Mouse (Mus musculus): ENCODE results near the gene Srl. TPM values are rescaled to one million over a fixed set of nuclear protein-coding genes. Genes with fewer than 3 reads are reported as not detected.
A peak's percentile ranks its signal among the peaks of the same experiment; 100 is the strongest.
"Not testable (repeated sequence)": the region's sequence is repeated elsewhere in the genome, so short reads cannot be mapped to it uniquely, and the experiment has no call there.

Gene Srl
- polyA plus RNA-seq (2015; fragmentation: Nextera tagmentation; extraction: Ambion mirVana): 36.8 and 81.2 TPM in 2 replicates

DNA sequence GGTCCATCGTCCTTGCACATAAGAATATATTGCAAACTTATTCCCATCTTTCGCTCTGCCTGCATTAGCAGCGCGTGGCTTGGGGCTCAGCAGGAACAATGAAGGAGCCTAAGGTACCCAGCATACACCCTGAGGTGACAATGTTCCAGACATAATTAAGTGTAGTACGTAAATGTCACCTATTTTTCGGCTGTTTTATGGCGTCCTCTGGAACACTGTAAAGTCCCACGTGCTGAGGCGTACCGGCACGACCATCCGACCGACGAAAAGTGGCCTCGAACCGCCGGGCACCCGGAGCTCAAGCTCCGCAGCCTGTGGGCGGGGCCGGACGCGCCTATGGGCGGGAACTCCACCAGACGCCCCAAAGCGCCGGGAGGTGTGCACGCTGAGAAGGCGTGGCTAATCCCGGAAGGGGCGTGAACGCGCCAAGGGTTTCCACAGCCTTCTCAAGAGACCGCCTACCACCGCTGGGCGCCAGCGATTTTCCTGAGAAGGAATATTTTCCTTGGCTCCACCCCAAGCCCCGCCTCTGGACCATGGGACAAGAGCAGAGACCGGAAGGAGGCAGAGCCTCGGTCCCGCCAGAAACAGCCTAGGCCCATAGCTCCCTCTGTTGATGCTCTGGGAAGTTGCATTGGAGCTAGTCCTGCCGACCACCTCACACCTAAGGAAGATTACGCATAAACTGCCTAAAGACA lies at the start of gene Srl:
Gene Srl (minus strand): TSS at position 316 of the 698 bp plus-strand sequence.
- Histone ChIP-seq H3K4me2 (peak within 1 kb of the TSS; percentile 45), H3K27ac (peak within 1 kb of the TSS; percentile 77), H3K27me3 (no peaks in the 10 kb centered on the region), H3K4me3 (peak within 1 kb of the TSS; percentile 51), H3K36me3 (peaks cover 22% of the 10 kb centered on the region), H3K4me1 (peaks cover 5% of the 10 kb centered on the region; the same call in 1 of the 2 replicates), H3K9ac (no peak within 1 kb of the TSS), H3K9me3 (no peaks in the 10 kb centered on the region)
- ATAC-seq (ENCODE audit: insufficient number of reproducible peaks, low FRiP score, low TSS enrichment, low read depth): peak; percentile 97
- 2% methylated on average over 43 of the region's 43 CpGs for WGBS

- no peak overlapping the region for H3K27ac ChIP-seq
- peaks cover 10% of the 10 kb centered on the region for H3K36me3 ChIP-seq
- no peak overlapping the region for H3K9ac ChIP-seq
- WGBS: 95% methylated on average over 9 of the region's 9 CpGs
- H3K9me3 ChIP-seq: no peaks in the 10 kb centered on the region
- H3K4me1 ChIP-seq: peaks cover 47% of the 10 kb centered on the region
- no peak for ATAC-seq (ENCODE audit: insufficient number of reproducible peaks, low FRiP score, low TSS enrichment, low read depth)
- no peak overlapping the region for H3K4me2 ChIP-seq
- H3K4me3 ChIP-seq: no peak overlapping the region
- H3K27me3 ChIP-seq: no peaks in the 10 kb centered on the region
These were observed 48.6 kb upstream of the Srl start for GRCm38 (mm10) chr16:4590236-4590635.

- Histone ChIP-seq H3K36me3 (peaks cover 10% of the 10 kb centered on the region), H3K27me3 (no peaks in the 10 kb centered on the region), H3K9me3 (no peaks in the 10 kb centered on the region), H3K4me2 (peak overlapping the region; percentile 60), H3K27ac (peak overlapping the region; percentile 92), H3K4me1 (peaks cover 32% of the 10 kb centered on the region), H3K9ac (no peak overlapping the region), H3K4me3 (peak overlapping the region; percentile 48; the same call in 1 of the 2 replicates)
- no peak for ATAC-seq (ENCODE audit: insufficient number of reproducible peaks, low FRiP score, low TSS enrichment, low read depth)
- 57% methylated on average over 5 of the region's 5 CpGs for WGBS
These were observed 46.0 kb upstream of the Srl start for GRCm38 (mm10) chr16:4587516-4588210.

DNA sequence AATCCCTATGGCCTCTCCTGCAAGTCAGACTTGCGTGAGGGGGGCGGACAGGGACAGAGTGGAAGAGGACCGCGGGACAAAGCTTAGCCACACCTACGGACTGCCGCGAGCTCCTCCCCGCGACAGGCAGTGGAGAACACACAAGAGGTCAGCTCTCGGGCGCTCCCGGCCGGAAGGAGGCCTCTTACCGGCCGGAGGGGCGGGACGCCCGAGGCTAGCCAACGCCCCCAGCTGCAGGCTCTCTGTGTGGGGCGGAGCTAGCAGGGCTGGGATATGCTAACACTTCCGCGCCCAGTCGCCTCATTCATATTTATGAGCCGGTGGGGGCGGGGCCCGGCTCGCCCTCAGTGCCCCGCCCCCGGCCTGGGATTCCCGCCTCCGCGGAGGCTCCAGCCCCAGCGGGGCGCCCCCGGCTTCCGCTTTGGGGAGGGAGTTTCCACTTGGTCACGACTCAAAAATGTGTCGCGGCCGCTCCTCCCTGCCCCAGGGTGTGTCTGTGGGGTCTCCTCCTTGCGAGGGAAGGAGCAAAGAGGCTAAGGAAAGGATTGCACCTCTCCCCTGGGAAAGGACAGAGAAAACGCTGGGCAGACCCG lies 45.0 kb upstream of the Srl start:
- peak overlapping the region; percentile 60 for H3K4me2 ChIP-seq
- peak overlapping the region; percentile 29; the same call in 1 of the 2 replicates for H3K9ac ChIP-seq
- peak overlapping the region; percentile 92 for H3K27ac ChIP-seq
- H3K4me3 ChIP-seq: peak overlapping the region; percentile 48
- H3K27me3 ChIP-seq: no peaks in the 10 kb centered on the region
- no peaks in the 10 kb centered on the region for H3K9me3 ChIP-seq
- peak; percentile 97 for ATAC-seq (ENCODE audit: insufficient number of reproducible peaks, low FRiP score, low TSS enrichment, low read depth)
- peaks cover 22% of the 10 kb centered on the region for H3K4me1 ChIP-seq
- WGBS: 1% methylated on average over 43 of the region's 43 CpGs
- peaks cover 10% of the 10 kb centered on the region for H3K36me3 ChIP-seq

- Histone ChIP-seq H3K36me3 (peaks cover 7% of the 10 kb centered on the region), H3K9ac (peak overlapping the region; percentile 29; the same call in 1 of the 2 replicates), H3K4me2 (peak overlapping the region; percentile 60), H3K4me3 (peak overlapping the region; percentile 48), H3K27me3 (no peaks in the 10 kb centered on the region), H3K9me3 (no peaks in the 10 kb centered on the region), H3K4me1 (peaks cover 22% of the 10 kb centered on the region), H3K27ac (peak overlapping the region; percentile 92)
- ATAC-seq (ENCODE audit: insufficient number of reproducible peaks, low FRiP score, low TSS enrichment, low read depth): peak; percentile 11; the same call in 1 of the 2 replicates
- WGBS: 8% methylated on average over 14 of the region's 14 CpGs
These were observed 44.3 kb upstream of the Srl start for GRCm38 (mm10) chr16:4585642-4586530.

DNA sequence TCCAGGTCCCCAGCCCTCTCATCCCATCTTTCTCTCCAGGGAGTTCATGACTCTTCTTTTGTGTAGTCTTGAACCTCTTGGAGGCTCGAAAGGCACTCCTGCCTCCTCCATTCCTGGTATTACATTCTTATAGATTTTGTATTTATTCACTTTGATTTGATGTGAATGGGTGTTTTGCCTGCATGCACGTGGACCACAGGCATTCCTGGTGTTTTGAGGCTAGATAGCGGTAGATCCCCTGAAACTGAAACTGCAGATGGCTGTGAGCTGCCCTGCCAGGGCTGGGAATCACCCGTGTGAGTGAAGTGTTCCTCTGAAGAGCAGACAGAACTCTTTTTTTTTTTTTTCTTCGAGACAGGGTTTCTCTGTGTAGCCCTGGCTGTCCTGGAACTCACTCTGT lies 42.8 kb upstream of the Srl start:
- WGBS: 75% methylated on average over 5 of the region's 5 CpGs
- H3K4me1 ChIP-seq: peaks cover 22% of the 10 kb centered on the region
- no peaks in the 10 kb centered on the region for H3K36me3 ChIP-seq
- H3K4me2 ChIP-seq: no peak overlapping the region
- no peak overlapping the region for H3K9ac ChIP-seq
- no peak overlapping the region for H3K4me3 ChIP-seq
- H3K27ac ChIP-seq: no peak overlapping the region
- no peaks in the 10 kb centered on the region for H3K9me3 ChIP-seq
- H3K27me3 ChIP-seq: no peaks in the 10 kb centered on the region
- no peak for ATAC-seq (ENCODE audit: insufficient number of reproducible peaks, low FRiP score, low TSS enrichment, low read depth)

- Histone ChIP-seq H3K4me3 (no peak overlapping the region), H3K27me3 (no peaks in the 10 kb centered on the region), H3K27ac (no peak overlapping the region), H3K4me1 (peaks cover 22% of the 10 kb centered on the region), H3K36me3 (no peaks in the 10 kb centered on the region), H3K9ac (no peak overlapping the region), H3K9me3 (no peaks in the 10 kb centered on the region), H3K4me2 (no peak overlapping the region)
- ATAC-seq (ENCODE audit: insufficient number of reproducible peaks, low FRiP score, low TSS enrichment, low read depth): no peak
- 81% methylated on average over 3 of the region's 3 CpGs for WGBS
These were observed 42.2 kb upstream of the Srl start for GRCm38 (mm10) chr16:4583807-4584206.

GRCm38 (mm10) chr16:4581179-4581578 lies 39.6 kb upstream of the Srl start:
- not testable (repeated sequence) for H3K27ac ChIP-seq; H3K36me3 ChIP-seq; H3K9ac ChIP-seq; H3K4me1 ChIP-seq; H3K9me3 ChIP-seq; H3K27me3 ChIP-seq; H3K4me2 ChIP-seq; H3K4me3 ChIP-seq; ATAC-seq (ENCODE audit: insufficient number of reproducible peaks, low FRiP score, low TSS enrichment, low read depth)
- 91% methylated on average over 3 of the region's 4 CpGs for WGBS

- 52% methylated on average over 7 of the region's 7 CpGs for WGBS
- no peaks in the 10 kb centered on the region for H3K36me3 ChIP-seq
- no peak for ATAC-seq (ENCODE audit: insufficient number of reproducible peaks, low FRiP score, low TSS enrichment, low read depth)
- no peaks in the 10 kb centered on the region for H3K27me3 ChIP-seq
- no peak overlapping the region for H3K4me2 ChIP-seq
- no peaks in the 10 kb centered on the region for H3K9me3 ChIP-seq
- no peak overlapping the region for H3K9ac ChIP-seq
- no peak overlapping the region for H3K4me3 ChIP-seq
- no peak overlapping the region for H3K27ac ChIP-seq
- 0 out of 2 replicates have a peak, but pooled peaks cover 5% of the 10 kb centered on the region for H3K4me1 ChIP-seq
These were observed 37.0 kb upstream of the Srl start for GRCm38 (mm10) chr16:4578630-4579029.

DNA sequence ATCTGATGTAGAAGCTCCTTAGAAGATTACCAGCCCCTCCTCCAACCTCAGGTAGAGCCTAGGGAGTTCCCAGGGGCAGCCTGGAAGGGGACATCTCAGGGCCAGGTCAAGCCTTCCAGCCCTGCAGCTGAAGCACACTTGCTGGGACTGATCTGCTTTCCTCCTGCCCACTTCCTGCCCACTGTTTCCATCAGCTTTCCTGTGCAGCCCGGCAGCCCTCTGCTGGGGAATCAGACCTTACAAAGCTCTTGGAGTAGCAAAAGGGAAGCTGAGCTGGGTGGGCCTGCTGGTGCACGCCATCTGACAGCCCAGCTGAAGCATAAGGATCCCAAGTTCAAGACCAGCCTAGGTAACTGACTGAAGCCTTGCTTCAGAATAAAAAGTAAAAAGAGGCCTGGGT lies 35.3 kb upstream of the Srl start:
- Histone ChIP-seq H3K36me3 (no peaks in the 10 kb centered on the region), H3K27ac (no peak overlapping the region), H3K4me3 (no peak overlapping the region), H3K9me3 (no peaks in the 10 kb centered on the region), H3K4me1 (0 out of 2 replicates have a peak, but pooled peaks cover 5% of the 10 kb centered on the region), H3K27me3 (no peaks in the 10 kb centered on the region), H3K4me2 (no peak overlapping the region), H3K9ac (no peak overlapping the region)
- WGBS: 47% methylated on average over 2 of the region's 2 CpGs
- no peak for ATAC-seq (ENCODE audit: insufficient number of reproducible peaks, low FRiP score, low TSS enrichment, low read depth)

GRCm38 (mm10) chr16:4576038-4576437 lies 34.4 kb upstream of the Srl start:
- WGBS: 22% methylated on average over 2 of the region's 2 CpGs

More at GRCm38 (mm10) chr16:4576038-4576437, 34.4 kb upstream of the Srl start:
- no peak for ATAC-seq (ENCODE audit: insufficient number of reproducible peaks, low FRiP score, low TSS enrichment, low read depth)
- H3K4me1 ChIP-seq: peaks cover 7% of the 10 kb centered on the region
- no peak overlapping the region for H3K4me3 ChIP-seq
- H3K36me3 ChIP-seq: no peaks in the 10 kb centered on the region
- no peak overlapping the region for H3K4me2 ChIP-seq
- H3K27ac ChIP-seq: no peak overlapping the region
- no peak overlapping the region for H3K9ac ChIP-seq
- H3K9me3 ChIP-seq: no peaks in the 10 kb centered on the region
- H3K27me3 ChIP-seq: no peaks in the 10 kb centered on the region

All from limb, embryonic 15.5 days (tissue).